Mouse (Mus musculus) small intestine, adult 2 months (tissue): ENCODE results near the gene Atf6.

Experiments used
- CTCF ChIP-seq: fragments of 200-500 bp; IDR thresholded peaks from 2 replicates; pipeline ENCODE4 v1.5.1; 2012; ENCODE audit warnings: low read depth, mild to moderate bottlenecking, control low read depth, inconsistent platforms, low read length, moderate library complexity, mixed read lengths; ENCODE audit not compliant: insufficient replicate concordance, insufficient read length; ENCODE audit errors: extremely low read depth
- POLR2A ChIP-seq: fragments of 200-500 bp; IDR thresholded peaks from 2 replicates; pipeline ENCODE4 v1.6.1; 2012; ENCODE audit warnings: low read depth, mild to moderate bottlenecking, control low read depth, inconsistent platforms, low read length, moderate library complexity

DNA sequence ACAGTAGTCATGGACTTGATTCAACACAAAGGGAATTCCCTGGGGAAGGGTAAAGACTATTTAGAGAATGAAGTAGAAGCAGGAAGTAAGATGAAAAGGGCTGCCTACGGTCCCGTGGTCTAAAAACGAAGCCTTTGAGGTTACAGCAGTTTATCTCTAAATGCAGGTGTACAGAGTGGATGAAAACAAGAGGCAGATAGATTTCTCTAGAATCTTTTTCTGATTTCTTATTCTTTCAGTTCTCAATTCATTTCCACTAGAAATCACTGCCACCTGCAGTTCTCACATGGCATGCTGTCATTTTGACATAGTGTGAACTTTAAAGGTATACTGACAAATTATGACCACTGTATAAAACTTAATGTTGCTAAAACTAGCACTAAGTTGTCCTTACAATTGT lies 66.9 kb downstream of the Atf6 start:
- TF ChIP-seq CTCF = no peak
- TF ChIP-seq POLR2A = no peak
